Mouse (Mus musculus) brain, embryonic 18.5 days (tissue): Measurements from ENCODE around the gene Sgsh.
"Not testable (repeated sequence)": the region's sequence is repeated elsewhere in the genome, so short reads cannot be mapped to it uniquely, and the experiment has no call there.

Experiments
- DNase-seq: peaks from one replicate; pipeline ENCODE4 v3.0.0-alpha.2; 2012; ENCODE audit warnings: low read depth, low spot score

Sgsh gene

DNA sequence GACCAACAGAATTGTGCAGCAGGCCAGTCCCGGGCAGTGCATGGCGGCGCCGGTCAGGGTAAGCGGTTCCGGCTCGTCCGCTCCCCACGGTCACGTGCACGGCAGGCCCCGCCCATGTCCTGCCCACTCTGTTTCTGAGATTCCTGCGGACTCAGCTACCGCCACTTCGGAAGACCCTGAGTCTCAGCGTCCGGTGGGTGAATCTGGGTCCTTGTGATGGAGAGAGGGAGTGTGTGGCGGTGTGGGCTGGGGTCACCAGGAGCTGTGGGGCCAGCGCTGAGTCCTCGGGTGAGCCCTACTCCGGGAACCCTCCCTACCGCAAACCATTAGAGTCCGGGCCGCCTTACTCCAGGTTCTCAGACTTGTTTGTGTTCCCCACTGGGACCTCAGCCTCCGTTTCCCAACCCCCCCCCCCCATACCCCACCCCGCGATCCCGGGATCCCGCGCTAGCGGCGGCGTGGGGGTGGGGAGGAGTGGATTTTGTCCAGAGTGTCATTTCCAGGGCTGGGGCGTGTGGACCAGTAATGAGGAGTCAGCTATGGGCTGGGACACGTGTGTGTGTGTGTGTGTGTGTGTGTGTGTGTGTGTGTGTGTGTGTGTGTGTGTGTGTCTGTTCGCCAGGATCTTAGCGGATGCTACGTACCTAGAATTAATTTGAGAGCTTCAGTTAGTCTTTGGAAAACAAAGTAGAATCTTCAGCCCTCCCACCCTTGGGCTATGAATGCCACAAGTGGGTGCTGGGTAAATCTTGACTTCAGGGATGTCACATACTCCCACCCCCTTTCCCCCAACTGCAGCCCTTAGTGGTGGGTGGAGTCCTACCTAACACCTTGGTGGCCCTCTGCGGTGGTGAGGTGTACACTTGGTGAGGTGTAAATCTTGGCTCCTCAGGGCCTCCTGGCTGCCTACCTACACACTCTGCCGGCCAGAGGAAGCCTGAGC lies at the start of gene Sgsh, which contains the start of gene Slc26a11:
Gene Sgsh (minus strand): TSS at position 94 of the 943 bp plus-strand sequence.
Gene Slc26a11 (plus strand): TSS at position 115 of the 943 bp plus-strand sequence.
- DNase-seq: peak; percentile 14

DNA sequence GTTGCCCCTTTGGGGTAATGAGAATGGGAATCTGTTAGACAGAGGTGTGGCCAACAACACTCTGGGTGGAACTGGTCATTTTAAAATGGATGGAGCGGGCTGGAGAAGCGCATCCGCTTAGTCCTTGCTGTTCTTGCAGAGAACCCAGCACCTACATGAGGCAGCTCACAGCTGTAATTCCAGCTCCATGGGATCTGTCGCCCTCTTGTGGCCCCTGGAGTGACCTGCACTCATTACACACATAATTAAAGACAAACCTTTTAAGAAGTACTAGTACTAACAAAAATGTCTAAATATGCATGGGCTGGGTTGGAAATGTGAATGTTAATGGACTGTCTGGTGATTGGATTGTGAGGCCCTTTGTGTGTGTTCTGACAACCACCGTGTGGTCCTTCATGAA lies 49.3 kb upstream of the Sgsh start:
- no peak for DNase-seq

DNA sequence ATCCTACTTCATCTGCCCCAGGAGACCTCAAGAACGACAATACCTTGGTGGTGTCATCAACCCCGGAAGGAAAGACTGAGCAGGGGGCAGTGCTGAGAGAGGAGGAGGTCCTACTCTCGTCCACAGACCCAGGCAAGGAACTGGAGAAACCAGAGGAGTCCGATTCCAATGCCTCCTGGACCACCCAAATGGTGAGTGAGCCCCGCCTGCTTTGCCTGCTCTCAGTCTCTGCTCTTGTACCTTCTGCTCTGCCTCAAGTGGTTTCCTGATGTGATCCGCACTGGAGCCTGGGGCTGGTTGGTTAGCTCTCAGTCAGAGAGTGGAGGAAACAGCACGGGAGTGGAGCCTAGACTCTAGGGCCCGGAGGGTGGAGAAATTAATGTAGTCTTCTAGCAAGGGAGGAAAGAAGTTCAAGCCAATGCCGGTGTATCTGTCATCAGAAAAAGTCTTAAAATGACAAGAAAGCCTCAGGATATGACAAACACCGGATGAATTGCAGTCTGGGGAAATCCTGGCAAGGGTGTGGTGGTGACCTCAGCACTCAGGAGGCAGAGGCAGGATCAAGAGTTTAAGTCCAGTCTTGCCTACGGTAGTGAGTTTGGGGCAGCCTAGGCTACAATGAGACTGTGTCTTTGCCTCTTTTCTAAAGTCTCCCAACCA lies 47.3 kb upstream of the Sgsh start:
- DNase-seq: no peak

- DNase-seq: no peak
Observed at GRCm38 (mm10) chr11:119396461-119396860, 41.1 kb upstream of the Sgsh start.

DNA sequence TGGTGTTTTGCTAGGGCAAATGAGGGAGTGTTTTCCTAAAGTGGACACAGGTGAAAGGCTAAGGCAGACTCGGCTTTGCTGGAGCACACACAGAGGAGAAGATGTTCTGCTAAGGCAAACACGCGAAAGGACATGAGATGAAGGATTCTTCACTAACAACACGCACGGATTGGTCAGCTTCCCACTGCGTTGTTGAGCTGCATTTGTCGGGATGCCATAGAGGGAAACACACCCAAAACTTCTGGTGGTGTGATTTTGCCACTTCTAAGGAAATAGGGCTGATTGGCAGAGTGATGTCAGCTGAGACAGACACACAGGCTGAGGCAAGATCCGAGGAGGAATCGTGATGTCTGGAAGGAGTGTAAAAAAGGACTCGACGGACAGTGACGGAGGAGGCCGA lies 40.6 kb upstream of the Sgsh start:
- DNase-seq: no peak

- no peak for DNase-seq
Observed at GRCm38 (mm10) chr11:119395394-119395793, 40.1 kb upstream of the Sgsh start.

- DNase-seq: no peak
Observed at GRCm38 (mm10) chr11:119394210-119394609, 38.9 kb upstream of the Sgsh start.

DNA sequence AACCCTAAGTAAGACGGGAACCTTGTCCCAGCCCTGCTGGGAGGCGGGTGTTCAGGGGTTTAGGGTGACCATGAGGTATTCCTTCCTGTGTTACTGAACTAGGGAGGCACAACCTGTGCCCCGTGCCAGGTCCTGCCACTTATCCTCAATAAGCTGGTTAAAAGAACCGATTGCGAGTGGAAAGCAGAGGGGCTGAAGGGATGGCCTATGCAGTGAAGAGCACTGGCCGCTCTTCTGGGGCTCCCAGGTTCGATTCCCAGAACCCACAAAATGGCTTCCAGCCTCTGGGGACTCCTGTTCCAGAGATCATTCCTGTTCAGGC lies 38.1 kb upstream of the Sgsh start:
- DNase-seq: no peak

- DNase-seq: no peak
Observed at GRCm38 (mm10) chr11:119392800-119393482, 37.6 kb upstream of the Sgsh start, which contains the start of gene Rnf213. TSS of gene Rnf213 (plus strand) at chr11:119393100.

- no peak for DNase-seq
Observed at GRCm38 (mm10) chr11:119392001-119392614, 36.8 kb upstream of the Sgsh start.

GRCm38 (mm10) chr11:119391386-119392000 lies 36.2 kb upstream of the Sgsh start:
- no peak for DNase-seq

- no peak for DNase-seq
Observed at GRCm38 (mm10) chr11:119390271-119391231, 35.2 kb upstream of the Sgsh start.

- DNase-seq: peak; percentile 22
Observed at GRCm38 (mm10) chr11:119389851-119390270, 34.5 kb upstream of the Sgsh start.

DNA sequence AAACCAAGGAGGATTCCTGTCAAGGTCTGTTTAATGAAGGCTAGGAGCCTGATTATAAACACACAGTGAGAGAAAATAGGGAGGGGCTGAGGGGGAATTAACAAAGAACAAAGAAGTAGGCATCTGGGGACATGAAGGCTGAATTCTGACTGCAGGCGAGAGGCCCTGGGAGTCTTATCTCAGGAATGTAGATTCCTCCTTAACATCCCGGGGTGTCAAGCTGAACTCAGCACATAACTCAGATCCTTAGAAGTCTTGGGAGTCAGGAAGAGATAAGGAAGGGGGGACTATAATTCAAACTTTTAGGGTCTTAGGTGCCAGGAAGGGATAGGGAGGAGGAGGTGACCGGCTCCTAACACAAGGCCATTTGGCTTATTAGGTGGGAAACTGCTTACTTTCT lies 31.9 kb upstream of the Sgsh start:
- not testable (repeated sequence) for DNase-seq

- no peak for DNase-seq
Observed at GRCm38 (mm10) chr11:119386306-119386705, 31.0 kb upstream of the Sgsh start.

GRCm38 (mm10) chr11:119384904-119385303 lies 29.6 kb upstream of the Sgsh start:
- no peak for DNase-seq

GRCm38 (mm10) chr11:119382338-119382850 lies 27.1 kb upstream of the Sgsh start:
- DNase-seq: no peak

GRCm38 (mm10) chr11:119381631-119382337 lies 26.4 kb upstream of the Sgsh start:
- no peak for DNase-seq

- DNase-seq: no peak
Observed at GRCm38 (mm10) chr11:119378551-119378950, 23.2 kb upstream of the Sgsh start.
